Mouse (Mus musculus): ENCODE results near the gene Nol3. TPM values are rescaled to one million over a fixed set of nuclear protein-coding genes. Genes with fewer than 3 reads are reported as not detected.

Nol3 gene
- total and polyA plus RNA-seq, 3 experiments, result 17.3 to 23.0 (median 19.7) TPM

DNA sequence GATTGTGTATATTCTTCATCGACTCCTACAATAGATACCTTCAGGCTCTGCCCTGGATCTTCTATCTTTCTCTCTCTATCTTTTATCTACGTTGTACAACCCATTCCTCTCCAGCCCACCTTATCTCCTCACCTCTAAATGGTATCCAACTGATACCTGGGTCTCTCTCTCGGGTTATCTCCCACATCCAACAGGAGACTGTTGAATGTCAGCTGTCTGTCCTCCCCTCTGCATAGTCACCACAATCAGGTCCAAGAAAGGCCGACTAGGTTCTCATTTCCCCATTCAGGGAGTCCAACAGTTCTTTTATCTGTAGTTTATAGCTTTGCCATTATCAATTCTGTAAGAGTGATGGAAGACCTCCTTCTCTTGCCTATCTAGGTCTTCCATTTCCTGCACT lies 6.3 kb downstream of the Nol3 start:
- Histone ChIP-seq H3K9ac (ENCODE audit: low read depth, low read length) (no peak overlapping the region), H3K36me3 (ENCODE audit: control insufficient read depth, insufficient read depth, low read length) (no peaks in the 10 kb centered on the region), H3K79me2 (replicated peaks; ENCODE audit: control insufficient read depth, insufficient read depth, low read length) (no peaks in the 10 kb centered on the region), H3K27me3 (ENCODE audit: control insufficient read depth, insufficient read depth, low read length) (no peaks in the 10 kb centered on the region), H3K4me1 (ENCODE audit: control insufficient read depth, insufficient read depth, low read length) (no peaks in the 10 kb centered on the region), H3K27ac (no peak overlapping the region), H3K4me3 (no peak overlapping the region)
- intact Hi-C loops (cut with DNase I), result no loop called here
- TF ChIP-seq POLR2A (IDR thresholded peaks at IDR 0.05; ENCODE audit: insufficient read depth, low read depth, low read length) (no peak), CTCF (IDR thresholded peaks at IDR 0.05) (no peak), EP300 (IDR thresholded peaks at IDR 0.05; ENCODE audit: insufficient read depth, low read depth, low read length) (no peak)
- no peak for DNase-seq
- 80% methylated on average over 4 of the region's 4 CpGs for WGBS

DNA sequence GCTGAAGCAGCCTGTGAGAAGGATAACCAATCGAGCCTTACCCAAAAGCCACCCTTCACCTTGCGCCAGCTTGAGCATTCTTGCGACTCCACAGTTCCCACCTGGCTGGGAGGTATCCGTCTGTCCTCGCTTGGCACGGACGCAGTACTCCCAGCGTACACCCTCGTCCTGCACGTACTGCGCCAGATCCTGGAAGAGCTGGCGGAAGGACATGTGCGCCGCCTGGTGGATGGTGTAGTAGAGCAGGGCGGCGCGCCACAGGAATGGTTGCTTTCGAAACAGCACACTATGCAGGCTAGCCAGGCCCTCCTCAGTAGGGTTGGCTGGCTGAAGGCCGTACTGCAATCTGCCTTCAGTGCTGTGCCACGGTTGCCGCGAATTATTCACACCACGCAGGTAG lies 7.1 kb downstream of the Nol3 start:
- no peaks in the 10 kb centered on the region for H3K79me2 ChIP-seq (replicated peaks; ENCODE audit: control insufficient read depth, insufficient read depth, low read length)
- WGBS, result 36% methylated on average over 23 of the region's 23 CpGs
- H3K4me1 ChIP-seq (ENCODE audit: control insufficient read depth, insufficient read depth, low read length), result no peaks in the 10 kb centered on the region
- no peak overlapping the region for H3K4me3 ChIP-seq
- H3K27ac ChIP-seq, result no peak overlapping the region
- intact Hi-C loops (cut with DNase I), result no loop called here
- H3K27me3 ChIP-seq (ENCODE audit: control insufficient read depth, insufficient read depth, low read length), result no peaks in the 10 kb centered on the region
- H3K9ac ChIP-seq (ENCODE audit: low read depth, low read length), result 0 out of 2 replicates have a peak overlapping the region, but pooled peaks have one; percentile 37
- no peaks in the 10 kb centered on the region for H3K36me3 ChIP-seq (ENCODE audit: control insufficient read depth, insufficient read depth, low read length)
- TF ChIP-seq CTCF (IDR thresholded peaks at IDR 0.05), result peak; percentile 74
- peak; percentile 38; the same call in 1 of the 2 replicates for TF ChIP-seq EP300 (IDR thresholded peaks at IDR 0.05; ENCODE audit: insufficient read depth, low read depth, low read length)
- TF ChIP-seq POLR2A (IDR thresholded peaks at IDR 0.05; ENCODE audit: insufficient read depth, low read depth, low read length), result no peak
- DNase-seq, result peak; percentile 53 to 68

DNA sequence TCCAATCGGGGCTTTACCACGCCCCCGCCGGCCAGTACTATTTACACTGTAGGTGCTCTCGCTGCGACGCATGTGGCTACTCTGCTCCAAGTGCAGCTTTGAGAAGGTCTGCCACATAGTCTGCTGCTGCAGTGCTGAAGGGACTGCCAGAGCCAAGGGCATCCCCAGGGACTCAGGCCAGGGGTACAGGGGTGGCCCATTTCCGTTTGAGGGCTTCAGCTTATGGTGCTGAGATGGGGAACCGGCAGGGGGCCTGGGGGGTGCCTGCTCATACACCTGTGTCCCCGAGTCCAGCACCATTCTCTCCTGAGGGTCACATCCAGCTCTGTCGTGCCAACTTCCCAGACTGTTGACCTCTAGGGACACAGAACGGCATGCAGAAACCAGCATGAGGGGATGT lies 9.6 kb downstream of the Nol3 start:
- no peaks in the 10 kb centered on the region for H3K79me2 ChIP-seq (replicated peaks; ENCODE audit: control insufficient read depth, insufficient read depth, low read length)
- WGBS, result 64% methylated on average over 12 of the region's 12 CpGs
- no peak overlapping the region for H3K27ac ChIP-seq
- intact Hi-C loops (cut with DNase I), result no loop called here
- H3K27me3 ChIP-seq (ENCODE audit: control insufficient read depth, insufficient read depth, low read length), result no peaks in the 10 kb centered on the region
- no peaks in the 10 kb centered on the region for H3K36me3 ChIP-seq (ENCODE audit: control insufficient read depth, insufficient read depth, low read length)
- H3K4me3 ChIP-seq, result no peak overlapping the region
- TF ChIP-seq CTCF (IDR thresholded peaks at IDR 0.05) (no peak), POLR2A (IDR thresholded peaks at IDR 0.05; ENCODE audit: insufficient read depth, low read depth, low read length) (no peak), EP300 (IDR thresholded peaks at IDR 0.05; ENCODE audit: insufficient read depth, low read depth, low read length) (no peak)
- H3K4me1 ChIP-seq (ENCODE audit: control insufficient read depth, insufficient read depth, low read length), result peaks cover 8% of the 10 kb centered on the region
- DNase-seq, result no peak
- no peak overlapping the region for H3K9ac ChIP-seq (ENCODE audit: low read depth, low read length)

DNA sequence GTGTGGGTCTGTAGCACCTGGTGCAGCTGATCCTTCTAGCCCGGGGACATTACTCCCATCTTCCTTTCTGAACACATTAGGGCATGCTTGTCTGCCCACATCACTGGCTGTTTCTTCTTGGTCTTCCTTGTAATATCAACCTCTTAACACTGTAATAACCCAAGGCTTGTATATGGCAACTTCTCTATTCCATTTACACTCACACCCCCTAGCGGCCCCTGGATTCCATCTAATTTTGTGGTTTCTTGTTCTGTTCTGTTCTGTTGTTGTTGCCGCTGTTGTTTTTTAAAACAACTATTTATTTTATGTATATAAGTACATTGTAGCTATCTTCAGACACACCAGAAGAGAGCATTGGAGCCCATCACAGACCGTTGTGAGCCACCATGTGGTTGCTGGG lies 11.0 kb downstream of the Nol3 start:
- WGBS, result 89% methylated on average over 4 of the region's 4 CpGs
- H3K9ac ChIP-seq (ENCODE audit: low read depth, low read length), result no peak overlapping the region
- no peaks in the 10 kb centered on the region for H3K79me2 ChIP-seq (replicated peaks; ENCODE audit: control insufficient read depth, insufficient read depth, low read length)
- H3K27ac ChIP-seq, result no peak overlapping the region
- H3K36me3 ChIP-seq (ENCODE audit: control insufficient read depth, insufficient read depth, low read length), result no peaks in the 10 kb centered on the region
- H3K4me1 ChIP-seq (ENCODE audit: control insufficient read depth, insufficient read depth, low read length), result peaks cover 11% of the 10 kb centered on the region
- no peak for DNase-seq
- no peak for TF ChIP-seq CTCF (IDR thresholded peaks at IDR 0.05)
- TF ChIP-seq EP300 (IDR thresholded peaks at IDR 0.05; ENCODE audit: insufficient read depth, low read depth, low read length), result no peak
- TF ChIP-seq POLR2A (IDR thresholded peaks at IDR 0.05; ENCODE audit: insufficient read depth, low read depth, low read length), result no peak
- intact Hi-C loops (cut with DNase I), result no loop called here
- H3K27me3 ChIP-seq (ENCODE audit: control insufficient read depth, insufficient read depth, low read length), result no peaks in the 10 kb centered on the region
- no peak overlapping the region for H3K4me3 ChIP-seq

DNA sequence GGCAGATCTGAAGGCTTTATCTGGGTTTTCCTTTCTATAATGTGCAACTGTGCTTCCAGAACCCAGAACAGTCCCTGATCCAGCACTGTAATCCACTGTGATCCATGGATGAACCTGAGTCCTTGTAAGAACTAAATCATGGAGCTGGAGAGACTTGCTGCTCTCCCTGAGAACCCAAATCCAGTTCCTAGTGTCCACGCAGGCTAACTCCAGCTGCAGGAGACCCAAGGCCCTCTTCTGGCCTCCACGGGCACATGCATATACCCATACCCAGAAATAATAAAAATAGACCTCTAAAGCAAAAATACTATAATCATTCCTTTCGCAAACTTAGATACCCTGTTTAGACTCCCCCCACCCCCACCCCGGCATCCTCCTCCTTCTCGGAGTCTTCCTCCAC lies 12.3 kb downstream of the Nol3 start:
- Histone ChIP-seq H3K27ac (no peak overlapping the region), H3K4me3 (no peak overlapping the region), H3K9ac (ENCODE audit: low read depth, low read length) (no peak overlapping the region), H3K79me2 (replicated peaks; ENCODE audit: control insufficient read depth, insufficient read depth, low read length) (no peaks in the 10 kb centered on the region), H3K4me1 (ENCODE audit: control insufficient read depth, insufficient read depth, low read length) (peaks cover 11% of the 10 kb centered on the region), H3K27me3 (ENCODE audit: control insufficient read depth, insufficient read depth, low read length) (no peaks in the 10 kb centered on the region), H3K36me3 (ENCODE audit: control insufficient read depth, insufficient read depth, low read length) (no peaks in the 10 kb centered on the region)
- DNase-seq, result no peak
- 90% methylated on average over 5 of the region's 5 CpGs for WGBS
- intact Hi-C loops (cut with DNase I), result loop anchor here (2.0 kb wide), 1 partner anchor 63 kb away; the partner anchor contains the start of gene D230025D16Rik
- TF ChIP-seq CTCF (IDR thresholded peaks at IDR 0.05) (no peak), EP300 (IDR thresholded peaks at IDR 0.05; ENCODE audit: insufficient read depth, low read depth, low read length) (no peak), POLR2A (IDR thresholded peaks at IDR 0.05; ENCODE audit: insufficient read depth, low read depth, low read length) (no peak)

DNA sequence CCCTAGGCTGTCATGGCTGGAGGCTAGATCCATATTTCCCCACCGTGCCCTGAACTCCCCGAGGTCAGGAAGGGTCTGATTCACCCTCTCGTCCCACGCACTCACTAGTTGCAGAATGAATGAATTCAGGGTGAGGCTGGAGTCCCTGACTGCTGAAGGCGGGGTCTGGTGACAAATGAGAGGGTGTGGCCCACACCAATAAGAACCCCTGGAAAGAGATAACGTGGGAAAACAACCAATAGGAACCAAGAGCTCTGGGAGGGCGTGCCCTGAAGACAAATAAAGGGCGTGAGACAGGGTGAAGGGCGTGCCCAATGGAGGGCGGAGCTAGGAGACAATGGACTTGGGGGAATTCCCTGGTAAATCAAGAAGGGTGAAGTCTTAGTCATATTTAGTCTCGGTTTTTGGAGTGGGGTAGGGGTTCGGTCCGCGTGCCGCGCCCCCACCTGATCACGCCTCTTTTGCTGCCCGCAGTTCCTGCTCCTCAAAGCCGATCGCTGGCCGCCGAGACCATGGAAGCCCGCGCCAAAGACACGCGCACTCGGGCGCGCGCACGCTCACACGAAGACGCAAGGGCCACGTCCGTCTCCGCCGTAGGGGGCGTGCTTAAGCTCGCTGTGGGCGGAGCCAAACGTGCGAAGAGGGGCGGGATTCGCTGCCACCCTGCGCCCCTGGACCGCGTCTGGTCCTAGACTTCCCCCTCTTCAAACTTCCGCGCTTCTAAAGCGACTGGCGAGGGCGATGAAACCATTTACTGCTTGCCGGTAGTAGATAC lies 13.2 kb downstream of the Nol3 start:
- no peaks in the 10 kb centered on the region for H3K36me3 ChIP-seq (ENCODE audit: control insufficient read depth, insufficient read depth, low read length)
- H3K9ac ChIP-seq (ENCODE audit: low read depth, low read length), result peak overlapping the region; percentile 68
- no peaks in the 10 kb centered on the region for H3K27me3 ChIP-seq (ENCODE audit: control insufficient read depth, insufficient read depth, low read length)
- WGBS, result 2% methylated on average over 53 of the region's 53 CpGs
- intact Hi-C loops (cut with DNase I), result loop anchor here (2.0 kb wide), 1 partner anchor 64 kb away; the partner anchor contains the start of gene D230025D16Rik
- no peaks in the 10 kb centered on the region for H3K79me2 ChIP-seq (replicated peaks; ENCODE audit: control insufficient read depth, insufficient read depth, low read length)
- TF ChIP-seq EP300 (IDR thresholded peaks at IDR 0.05; ENCODE audit: insufficient read depth, low read depth, low read length), result 0 out of 2 replicates have a peak, but pooled peaks have one; percentile 39
- TF ChIP-seq POLR2A (IDR thresholded peaks at IDR 0.05; ENCODE audit: insufficient read depth, low read depth, low read length), result peak; percentile 25; the same call in 1 of the 2 replicates
- peak; percentile 43 for TF ChIP-seq CTCF (IDR thresholded peaks at IDR 0.05)
- peak overlapping the region; percentile 61 for H3K4me3 ChIP-seq
- peak; percentile 94 for DNase-seq
- H3K27ac ChIP-seq, result peak overlapping the region; percentile 84
- peaks cover 11% of the 10 kb centered on the region for H3K4me1 ChIP-seq (ENCODE audit: control insufficient read depth, insufficient read depth, low read length)
